Mouse (Mus musculus): Measurements from ENCODE around the gene Prkra.
"Not testable (repeated sequence)": the region's sequence is repeated elsewhere in the genome, so short reads cannot be mapped to it uniquely, and the experiment has no call there.

Prkra gene

GRCm38 (mm10) chr2:76658551-76658950 is 10.7 kb upstream of the Prkra start:
- no peak for DNase-seq (ENCODE audit: extremely low read depth, insufficient read length, low spot score)

GRCm38 (mm10) chr2:76655982-76656381 is 8.2 kb upstream of the Prkra start:
- no peak for DNase-seq (ENCODE audit: extremely low read depth, insufficient read length, low spot score)

GRCm38 (mm10) chr2:76655444-76655843 is 7.6 kb upstream of the Prkra start:
- DNase-seq (ENCODE audit: extremely low read depth, insufficient read length, low spot score), result no peak

GRCm38 (mm10) chr2:76654646-76655045 is 6.8 kb upstream of the Prkra start:
- no peak for DNase-seq (ENCODE audit: extremely low read depth, insufficient read length, low spot score)

- no peak for DNase-seq (ENCODE audit: extremely low read depth, insufficient read length, low spot score)
These were observed 5.3 kb upstream of the Prkra start for GRCm38 (mm10) chr2:76653070-76653469.

- no peak for DNase-seq (ENCODE audit: extremely low read depth, insufficient read length, low spot score)
These were observed 889 bp upstream of the Prkra start for GRCm38 (mm10) chr2:76648666-76649141.

GRCm38 (mm10) chr2:76647441-76647869 is 360 bp downstream of the Prkra start:
- no peak for DNase-seq (ENCODE audit: extremely low read depth, insufficient read length, low spot score)

GRCm38 (mm10) chr2:76643801-76644200 is 4.0 kb downstream of the Prkra start:
- no peak for DNase-seq (ENCODE audit: extremely low read depth, insufficient read length, low spot score)

- DNase-seq (ENCODE audit: extremely low read depth, insufficient read length, low spot score), result no peak
These were observed 8.2 kb downstream of the Prkra start for GRCm38 (mm10) chr2:76639637-76640036.

- DNase-seq (ENCODE audit: extremely low read depth, insufficient read length, low spot score), result no peak
These were observed 16.2 kb downstream of the Prkra start for GRCm38 (mm10) chr2:76631600-76631999.

GRCm38 (mm10) chr2:76630293-76630692 is 17.5 kb downstream of the Prkra start:
- no peak for DNase-seq (ENCODE audit: extremely low read depth, insufficient read length, low spot score)

GRCm38 (mm10) chr2:76622316-76622715 is 25.5 kb downstream of the Prkra start:
- not testable (repeated sequence) for DNase-seq (ENCODE audit: extremely low read depth, insufficient read length, low spot score)

GRCm38 (mm10) chr2:76621724-76622123 is 26.1 kb downstream of the Prkra start:
- DNase-seq (ENCODE audit: extremely low read depth, insufficient read length, low spot score), result no peak

- DNase-seq (ENCODE audit: extremely low read depth, insufficient read length, low spot score), result no peak
These were observed 27.6 kb downstream of the Prkra start for GRCm38 (mm10) chr2:76620188-76620587.

- DNase-seq (ENCODE audit: extremely low read depth, insufficient read length, low spot score), result no peak
These were observed 29.7 kb downstream of the Prkra start for GRCm38 (mm10) chr2:76618078-76618477.

GRCm38 (mm10) chr2:76611996-76612395 is 35.8 kb downstream of the Prkra start:
- DNase-seq (ENCODE audit: extremely low read depth, insufficient read length, low spot score), result no peak

- no peak for DNase-seq (ENCODE audit: extremely low read depth, insufficient read length, low spot score)
These were observed 37.3 kb downstream of the Prkra start for GRCm38 (mm10) chr2:76610326-76611104.

- no peak for DNase-seq (ENCODE audit: extremely low read depth, insufficient read length, low spot score)
These were observed 41.1 kb downstream of the Prkra start for GRCm38 (mm10) chr2:76606704-76607103.

GRCm38 (mm10) chr2:76602256-76602655 is 45.6 kb downstream of the Prkra start:
- DNase-seq (ENCODE audit: extremely low read depth, insufficient read length, low spot score), result no peak

- DNase-seq (ENCODE audit: extremely low read depth, insufficient read length, low spot score), result no peak
These were observed 48.6 kb downstream of the Prkra start for GRCm38 (mm10) chr2:76599214-76599613.

- DNase-seq (ENCODE audit: extremely low read depth, insufficient read length, low spot score), result no peak
These were observed 50.3 kb downstream of the Prkra start for GRCm38 (mm10) chr2:76597521-76597920.

- DNase-seq (ENCODE audit: extremely low read depth, insufficient read length, low spot score), result no peak
These were observed 55.4 kb downstream of the Prkra start for GRCm38 (mm10) chr2:76592401-76592924.
